Mouse (Mus musculus): ENCODE results near the gene Myh11. TPM values are rescaled to one million over a fixed set of nuclear protein-coding genes. Genes with fewer than 3 reads are reported as not detected.

The Myh11 gene
- polyA plus RNA-seq, 1 experiment from 2014 or later = 0.25 TPM

- Histone ChIP-seq H3K4me1 (no peaks in the 10 kb centered on the region), H3K9me3 (no peaks in the 10 kb centered on the region), H3K36me3 (peaks cover 66% of the 10 kb centered on the region), H3K27ac (replicated peaks) (no peak overlapping the region), H3K4me2 (replicated peaks) (no peak overlapping the region), H3K9ac (replicated peaks) (no peak overlapping the region), H3K27me3 (no peaks in the 10 kb centered on the region), H3K4me3 (no peak overlapping the region)
- no peak for ATAC-seq (replicated peaks)
- 67% methylated on average over 7 of the region's 7 CpGs for WGBS
Observed at GRCm38 (mm10) chr16:14303676-14304075, 12.5 kb upstream of the Myh11 start.

GRCm38 (mm10) chr16:14303148-14303547 is 12.0 kb upstream of the Myh11 start:
- no peak overlapping the region for H3K4me2 ChIP-seq (replicated peaks)
- peaks cover 66% of the 10 kb centered on the region for H3K36me3 ChIP-seq
- H3K9ac ChIP-seq (replicated peaks) = no peak overlapping the region
- 74% methylated on average over 2 of the region's 2 CpGs for WGBS
- no peaks in the 10 kb centered on the region for H3K4me1 ChIP-seq
- ATAC-seq (replicated peaks) = no peak
- H3K4me3 ChIP-seq = no peak overlapping the region
- H3K27ac ChIP-seq (replicated peaks) = no peak overlapping the region
- no peaks in the 10 kb centered on the region for H3K9me3 ChIP-seq
- H3K27me3 ChIP-seq = no peaks in the 10 kb centered on the region

- no peaks in the 10 kb centered on the region for H3K4me1 ChIP-seq
- no peak overlapping the region for H3K9ac ChIP-seq (replicated peaks)
- no peak overlapping the region for H3K27ac ChIP-seq (replicated peaks)
- no peak overlapping the region for H3K4me3 ChIP-seq
- 93% methylated on average over 4 of the region's 4 CpGs for WGBS
- H3K4me2 ChIP-seq (replicated peaks) = no peak overlapping the region
- H3K9me3 ChIP-seq = no peaks in the 10 kb centered on the region
- peaks cover 39% of the 10 kb centered on the region for H3K36me3 ChIP-seq
- ATAC-seq (replicated peaks) = no peak
- no peaks in the 10 kb centered on the region for H3K27me3 ChIP-seq
Observed at GRCm38 (mm10) chr16:14298461-14298860, 7.3 kb upstream of the Myh11 start.

- no peak overlapping the region for H3K4me2 ChIP-seq (replicated peaks)
- ATAC-seq (replicated peaks) = no peak
- H3K4me1 ChIP-seq = peaks cover 3% of the 10 kb centered on the region
- H3K9me3 ChIP-seq = no peaks in the 10 kb centered on the region
- H3K9ac ChIP-seq (replicated peaks) = no peak overlapping the region
- 89% methylated on average over 4 of the region's 4 CpGs for WGBS
- peak overlapping the region; percentile 53; the same call in 1 of the 2 replicates for H3K27ac ChIP-seq (replicated peaks)
- no peaks in the 10 kb centered on the region; the same call in 1 of the 2 replicates for H3K27me3 ChIP-seq
- no peak overlapping the region for H3K4me3 ChIP-seq
- H3K36me3 ChIP-seq = peaks cover 32% of the 10 kb centered on the region
Observed at GRCm38 (mm10) chr16:14297746-14298145, 6.6 kb upstream of the Myh11 start.

GRCm38 (mm10) chr16:14297137-14297536 is 6.0 kb upstream of the Myh11 start:
- Histone ChIP-seq H3K9me3 (no peaks in the 10 kb centered on the region), H3K27me3 (no peaks in the 10 kb centered on the region; the same call in 1 of the 2 replicates), H3K27ac (replicated peaks) (peak overlapping the region; percentile 53), H3K4me3 (no peak overlapping the region), H3K36me3 (peaks cover 32% of the 10 kb centered on the region), H3K4me1 (peaks cover 9% of the 10 kb centered on the region), H3K4me2 (replicated peaks) (no peak overlapping the region), H3K9ac (replicated peaks) (no peak overlapping the region)
- WGBS = 79% methylated on average over 3 of the region's 3 CpGs
- ATAC-seq (replicated peaks) = no peak

GRCm38 (mm10) chr16:14296544-14297124 is 5.5 kb upstream of the Myh11 start:
- Histone ChIP-seq H3K4me3 (no peak overlapping the region), H3K36me3 (peaks cover 29% of the 10 kb centered on the region), H3K9me3 (no peaks in the 10 kb centered on the region), H3K9ac (replicated peaks) (no peak overlapping the region), H3K27ac (replicated peaks) (no peak overlapping the region), H3K27me3 (no peaks in the 10 kb centered on the region; the same call in 1 of the 2 replicates), H3K4me1 (peaks cover 14% of the 10 kb centered on the region), H3K4me2 (replicated peaks) (no peak overlapping the region)
- ATAC-seq (replicated peaks) = no peak
- WGBS = 84% methylated on average over 2 of the region's 2 CpGs

- no peak overlapping the region for H3K27ac ChIP-seq (replicated peaks)
- no peaks in the 10 kb centered on the region; the same call in 1 of the 2 replicates for H3K27me3 ChIP-seq
- peaks cover 19% of the 10 kb centered on the region for H3K4me1 ChIP-seq
- H3K9me3 ChIP-seq = no peaks in the 10 kb centered on the region
- peaks cover 20% of the 10 kb centered on the region for H3K36me3 ChIP-seq
- WGBS = 85% methylated on average over 2 of the region's 2 CpGs
- H3K9ac ChIP-seq (replicated peaks) = no peak overlapping the region
- ATAC-seq (replicated peaks) = no peak
- H3K4me2 ChIP-seq (replicated peaks) = no peak overlapping the region
- H3K4me3 ChIP-seq = no peak overlapping the region
Observed at GRCm38 (mm10) chr16:14295291-14295690, 4.1 kb upstream of the Myh11 start.

- H3K9ac ChIP-seq (replicated peaks) = no peak overlapping the region; the same call in 1 of the 2 replicates
- H3K27me3 ChIP-seq = no peaks in the 10 kb centered on the region; the same call in 1 of the 2 replicates
- H3K4me2 ChIP-seq (replicated peaks) = peak overlapping the region; percentile 50
- WGBS = 12% methylated on average over 31 of the region's 31 CpGs
- H3K36me3 ChIP-seq = no peaks in the 10 kb centered on the region
- peaks cover 19% of the 10 kb centered on the region for H3K4me1 ChIP-seq
- no peaks in the 10 kb centered on the region for H3K9me3 ChIP-seq
- H3K4me3 ChIP-seq = peak overlapping the region; percentile 31
- peak; percentile 32 for ATAC-seq (replicated peaks)
- H3K27ac ChIP-seq (replicated peaks) = no peak overlapping the region
Observed at GRCm38 (mm10) chr16:14292205-14293199, 1.3 kb upstream of the Myh11 start.

GRCm38 (mm10) chr16:14272374-14272965 is 18.7 kb downstream of the Myh11 start:
- Histone ChIP-seq H3K27ac (replicated peaks) (no peak overlapping the region), H3K9me3 (no peaks in the 10 kb centered on the region), H3K4me1 (no peaks in the 10 kb centered on the region), H3K9ac (replicated peaks) (no peak overlapping the region), H3K4me3 (no peak overlapping the region), H3K4me2 (replicated peaks) (no peak overlapping the region), H3K27me3 (no peaks in the 10 kb centered on the region), H3K36me3 (no peaks in the 10 kb centered on the region)
- no peak for ATAC-seq (replicated peaks)
- WGBS = 66% methylated on average over 4 of the region's 4 CpGs

- no peak overlapping the region for H3K9ac ChIP-seq (replicated peaks)
- H3K4me1 ChIP-seq = no peaks in the 10 kb centered on the region; the same call in 1 of the 2 replicates
- H3K36me3 ChIP-seq = no peaks in the 10 kb centered on the region
- no peak overlapping the region for H3K4me3 ChIP-seq
- peak; percentile 70 for ATAC-seq (replicated peaks)
- H3K27me3 ChIP-seq = no peaks in the 10 kb centered on the region
- no peak overlapping the region for H3K27ac ChIP-seq (replicated peaks)
- WGBS = 39% methylated on average over 4 of the region's 4 CpGs
- H3K9me3 ChIP-seq = no peaks in the 10 kb centered on the region
- no peak overlapping the region for H3K4me2 ChIP-seq (replicated peaks)
Observed at GRCm38 (mm10) chr16:14265203-14265920, 25.8 kb downstream of the Myh11 start.

GRCm38 (mm10) chr16:14264504-14264903 is 26.7 kb downstream of the Myh11 start:
- H3K27me3 ChIP-seq = no peaks in the 10 kb centered on the region
- ATAC-seq (replicated peaks) = no peak
- no peaks in the 10 kb centered on the region for H3K9me3 ChIP-seq
- H3K36me3 ChIP-seq = no peaks in the 10 kb centered on the region
- H3K4me1 ChIP-seq = no peaks in the 10 kb centered on the region; the same call in 1 of the 2 replicates
- H3K27ac ChIP-seq (replicated peaks) = no peak overlapping the region
- H3K4me3 ChIP-seq = no peak overlapping the region
- no peak overlapping the region for H3K4me2 ChIP-seq (replicated peaks)
- no peak overlapping the region for H3K9ac ChIP-seq (replicated peaks)
- WGBS = 85% methylated on average over 2 of the region's 2 CpGs

Measured in forebrain, embryonic 15.5 days (tissue).